Mouse (Mus musculus): ENCODE measurements around the gene Sh3pxd2b. TPM values are rescaled to one million over a fixed set of nuclear protein-coding genes. Genes with fewer than 3 reads are reported as not detected.
A peak's percentile ranks its signal among the peaks of the same experiment; 100 is the strongest.

The Sh3pxd2b gene
- polyA plus RNA-seq, 1 experiment from 2014 or later = 23.4 TPM

- H3K4me3 ChIP-seq (ENCODE audit: low read length) = no peak overlapping the region
- ATAC-seq (ENCODE audit: low read depth) = no peak
- no peaks in the 10 kb centered on the region for H3K9me3 ChIP-seq (ENCODE audit: control insufficient read depth, low read length)
- H3K4me2 ChIP-seq (ENCODE audit: low read depth, low read length) = no peak overlapping the region
- H3K27ac ChIP-seq (ENCODE audit: low read length) = no peak overlapping the region
- no peaks in the 10 kb centered on the region for H3K27me3 ChIP-seq (ENCODE audit: control insufficient read depth, insufficient read depth, low read depth, low read length)
- H3K36me3 ChIP-seq (ENCODE audit: control insufficient read depth, insufficient read depth, low read length) = peaks cover 9% of the 10 kb centered on the region
- no peak overlapping the region for H3K9ac ChIP-seq (ENCODE audit: low read length)
- WGBS = 66% methylated on average over 2 of the region's 2 CpGs
- H3K4me1 ChIP-seq (replicated peaks; ENCODE audit: control insufficient read depth, insufficient read depth, low read length) = peaks cover 3% of the 10 kb centered on the region; the same call in 1 of the 2 replicates
These were observed 51.6 kb downstream of the Sh3pxd2b start for GRCm38 (mm10) chr11:32399261-32399660.

DNA sequence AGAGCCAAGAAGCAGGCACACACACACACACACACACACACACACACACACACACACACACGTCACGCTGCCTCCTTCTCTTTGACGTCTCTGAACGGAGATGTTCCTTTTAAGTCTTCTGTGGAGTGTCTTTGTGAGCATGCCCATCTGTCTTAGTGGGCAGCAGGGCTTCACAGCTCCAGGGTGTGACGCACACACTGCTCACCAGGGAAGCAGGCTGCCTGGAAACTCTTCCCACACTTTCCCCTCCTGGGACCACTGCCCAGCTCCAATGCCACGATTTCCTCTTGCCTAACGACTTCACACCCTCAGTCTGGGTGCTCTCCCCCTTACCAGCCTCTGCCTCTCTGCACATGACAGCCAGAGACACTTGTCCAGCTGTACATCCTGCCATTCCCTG is 55.1 kb downstream of the Sh3pxd2b start:
- H3K4me2 ChIP-seq (ENCODE audit: low read depth, low read length) = no peak overlapping the region
- no peak overlapping the region for H3K27ac ChIP-seq (ENCODE audit: low read length)
- 46% methylated on average over 7 of the region's 7 CpGs for WGBS
- H3K36me3 ChIP-seq (ENCODE audit: control insufficient read depth, insufficient read depth, low read length) = peaks cover 2% of the 10 kb centered on the region; the same call in 1 of the 2 replicates
- no peak overlapping the region for H3K4me3 ChIP-seq (ENCODE audit: low read length)
- no peaks in the 10 kb centered on the region for H3K9me3 ChIP-seq (ENCODE audit: control insufficient read depth, low read length)
- no peak overlapping the region for H3K9ac ChIP-seq (ENCODE audit: low read length)
- H3K4me1 ChIP-seq (replicated peaks; ENCODE audit: control insufficient read depth, insufficient read depth, low read length) = peaks cover 7% of the 10 kb centered on the region
- peak; percentile 65 for ATAC-seq (ENCODE audit: low read depth)
- no peaks in the 10 kb centered on the region for H3K27me3 ChIP-seq (ENCODE audit: control insufficient read depth, insufficient read depth, low read depth, low read length)

- H3K36me3 ChIP-seq (ENCODE audit: control insufficient read depth, insufficient read depth, low read length) = peaks cover 4% of the 10 kb centered on the region
- 74% methylated on average over 3 of the region's 3 CpGs for WGBS
- ATAC-seq (ENCODE audit: low read depth) = no peak
These were observed 57.1 kb downstream of the Sh3pxd2b start for GRCm38 (mm10) chr11:32404708-32405107.

DNA sequence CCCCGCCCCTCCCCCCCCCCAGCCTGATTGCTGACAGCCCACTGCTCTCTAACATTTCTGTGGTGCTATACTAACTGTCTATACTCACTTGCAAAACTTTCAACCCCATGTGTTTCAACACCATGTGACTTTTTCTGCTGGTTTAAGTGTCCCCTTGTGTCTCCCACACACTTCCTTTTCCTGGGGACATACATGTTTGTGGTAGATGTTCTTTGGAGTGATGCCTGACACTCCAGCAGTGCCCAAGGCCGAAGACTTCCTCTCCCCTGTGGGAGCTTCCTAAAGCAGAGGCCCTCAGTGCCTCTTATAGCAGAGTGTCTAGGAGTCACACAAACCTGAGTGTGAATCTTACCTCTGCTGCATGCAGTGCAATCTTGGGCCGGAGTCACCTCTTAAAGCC is 60.2 kb downstream of the Sh3pxd2b start:
- ATAC-seq (ENCODE audit: low read depth) = no peak

More at GRCm38 (mm10) chr11:32404708-32405107, 57.1 kb downstream of the Sh3pxd2b start:
- H3K27ac ChIP-seq (ENCODE audit: low read length) = no peak overlapping the region
- H3K4me1 ChIP-seq (replicated peaks; ENCODE audit: control insufficient read depth, insufficient read depth, low read length) = peaks cover 12% of the 10 kb centered on the region
- no peak overlapping the region for H3K4me3 ChIP-seq (ENCODE audit: low read length)
- no peaks in the 10 kb centered on the region for H3K9me3 ChIP-seq (ENCODE audit: control insufficient read depth, low read length)
- no peak overlapping the region for H3K4me2 ChIP-seq (ENCODE audit: low read depth, low read length)
- H3K9ac ChIP-seq (ENCODE audit: low read length) = no peak overlapping the region
- no peaks in the 10 kb centered on the region for H3K27me3 ChIP-seq (ENCODE audit: control insufficient read depth, insufficient read depth, low read depth, low read length)

GRCm38 (mm10) chr11:32409052-32409451 is 61.4 kb downstream of the Sh3pxd2b start:
- H3K9ac ChIP-seq (ENCODE audit: low read length) = no peak overlapping the region
- ATAC-seq (ENCODE audit: low read depth) = no peak
- peaks cover 17% of the 10 kb centered on the region for H3K36me3 ChIP-seq (ENCODE audit: control insufficient read depth, insufficient read depth, low read length)
- no peak overlapping the region for H3K4me2 ChIP-seq (ENCODE audit: low read depth, low read length)
- H3K4me3 ChIP-seq (ENCODE audit: low read length) = no peak overlapping the region
- no peaks in the 10 kb centered on the region for H3K9me3 ChIP-seq (ENCODE audit: control insufficient read depth, low read length)
- no peak overlapping the region for H3K27ac ChIP-seq (ENCODE audit: low read length)
- peaks cover 16% of the 10 kb centered on the region for H3K4me1 ChIP-seq (replicated peaks; ENCODE audit: control insufficient read depth, insufficient read depth, low read length)
- no peaks in the 10 kb centered on the region for H3K27me3 ChIP-seq (ENCODE audit: control insufficient read depth, insufficient read depth, low read depth, low read length)

More for the DNA sequence above, 60.2 kb downstream of the Sh3pxd2b start:
- peaks cover 16% of the 10 kb centered on the region for H3K4me1 ChIP-seq (replicated peaks; ENCODE audit: control insufficient read depth, insufficient read depth, low read length)
- 63% methylated on average over 3 of the region's 3 CpGs for WGBS
- H3K9ac ChIP-seq (ENCODE audit: low read length) = no peak overlapping the region
- H3K27ac ChIP-seq (ENCODE audit: low read length) = no peak overlapping the region
- H3K27me3 ChIP-seq (ENCODE audit: control insufficient read depth, insufficient read depth, low read depth, low read length) = no peaks in the 10 kb centered on the region
- H3K4me3 ChIP-seq (ENCODE audit: low read length) = no peak overlapping the region
- H3K36me3 ChIP-seq (ENCODE audit: control insufficient read depth, insufficient read depth, low read length) = peaks cover 9% of the 10 kb centered on the region
- H3K4me2 ChIP-seq (ENCODE audit: low read depth, low read length) = no peak overlapping the region
- no peaks in the 10 kb centered on the region for H3K9me3 ChIP-seq (ENCODE audit: control insufficient read depth, low read length)

DNA sequence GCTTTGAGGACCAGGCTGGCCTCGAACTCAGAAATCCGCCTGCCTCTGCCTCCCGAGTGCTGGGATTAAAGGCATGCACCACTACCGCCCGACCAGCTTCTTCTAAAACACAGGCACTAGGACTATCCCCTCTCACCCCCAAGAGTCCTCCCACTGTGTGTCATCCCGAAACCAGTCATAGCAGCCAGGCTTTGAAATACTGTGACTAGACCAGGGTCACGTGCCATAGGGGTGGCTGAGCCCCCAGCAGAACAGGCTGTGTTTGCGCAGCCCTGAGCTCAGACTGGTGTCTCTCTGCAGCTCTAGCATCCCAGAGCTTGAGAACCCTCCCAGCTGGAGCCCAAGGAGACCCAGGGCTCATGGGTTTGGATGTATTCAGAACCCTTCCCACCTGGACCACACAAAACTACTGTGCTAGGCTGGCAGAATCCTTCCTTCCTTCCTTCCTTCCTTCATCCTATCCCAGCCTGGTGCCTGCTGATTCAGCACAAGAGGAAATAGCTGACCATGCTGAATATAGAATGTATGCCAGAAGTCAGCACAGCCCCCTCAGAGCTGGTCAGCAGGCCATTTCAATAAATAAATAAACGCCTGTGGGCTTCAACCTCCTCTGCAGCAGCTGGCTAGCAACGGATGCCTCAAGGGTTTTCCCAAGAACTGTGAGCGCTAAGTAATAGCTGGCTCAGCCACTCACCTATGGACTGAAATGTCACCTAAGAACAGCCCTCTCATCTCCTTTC is 62.4 kb downstream of the Sh3pxd2b start:
- Histone ChIP-seq H3K27ac (ENCODE audit: low read length) (0 out of 2 replicates have a peak overlapping the region, but pooled peaks have one; percentile 24), H3K4me1 (replicated peaks; ENCODE audit: control insufficient read depth, insufficient read depth, low read length) (peaks cover 16% of the 10 kb centered on the region), H3K4me2 (ENCODE audit: low read depth, low read length) (no peak overlapping the region), H3K36me3 (ENCODE audit: control insufficient read depth, insufficient read depth, low read length) (peaks cover 22% of the 10 kb centered on the region), H3K9me3 (ENCODE audit: control insufficient read depth, low read length) (no peaks in the 10 kb centered on the region), H3K9ac (ENCODE audit: low read length) (no peak overlapping the region), H3K4me3 (ENCODE audit: low read length) (no peak overlapping the region), H3K27me3 (ENCODE audit: control insufficient read depth, insufficient read depth, low read depth, low read length) (no peaks in the 10 kb centered on the region)
- ATAC-seq (ENCODE audit: low read depth) = peak; percentile 80
- 74% methylated on average over 11 of the region's 11 CpGs for WGBS

- Histone ChIP-seq H3K4me2 (ENCODE audit: low read depth, low read length) (no peak overlapping the region), H3K9ac (ENCODE audit: low read length) (no peak overlapping the region), H3K27ac (ENCODE audit: low read length) (no peak overlapping the region), H3K4me1 (replicated peaks; ENCODE audit: control insufficient read depth, insufficient read depth, low read length) (peaks cover 4% of the 10 kb centered on the region; the same call in 1 of the 2 replicates), H3K27me3 (ENCODE audit: control insufficient read depth, insufficient read depth, low read depth, low read length) (no peaks in the 10 kb centered on the region), H3K36me3 (ENCODE audit: control insufficient read depth, insufficient read depth, low read length) (peaks cover 62% of the 10 kb centered on the region), H3K4me3 (ENCODE audit: low read length) (no peak overlapping the region), H3K9me3 (ENCODE audit: control insufficient read depth, low read length) (no peaks in the 10 kb centered on the region)
- no peak for ATAC-seq (ENCODE audit: low read depth)
- 79% methylated on average over 5 of the region's 5 CpGs for WGBS
These were observed 72.4 kb downstream of the Sh3pxd2b start for GRCm38 (mm10) chr11:32420001-32420400.

- H3K36me3 ChIP-seq (ENCODE audit: control insufficient read depth, insufficient read depth, low read length) = peaks cover 39% of the 10 kb centered on the region
- 64% methylated on average over 12 of the region's 12 CpGs for WGBS
- ATAC-seq (ENCODE audit: low read depth) = 0 out of 2 replicates have a peak, but pooled peaks have one; percentile 44
- H3K27ac ChIP-seq (ENCODE audit: low read length) = 0 out of 2 replicates have a peak overlapping the region, but pooled peaks have one; percentile 10
- no peak overlapping the region for H3K4me2 ChIP-seq (ENCODE audit: low read depth, low read length)
- no peaks in the 10 kb centered on the region for H3K27me3 ChIP-seq (ENCODE audit: control insufficient read depth, insufficient read depth, low read depth, low read length)
- peaks cover 4% of the 10 kb centered on the region; the same call in 1 of the 2 replicates for H3K4me1 ChIP-seq (replicated peaks; ENCODE audit: control insufficient read depth, insufficient read depth, low read length)
- H3K9ac ChIP-seq (ENCODE audit: low read length) = no peak overlapping the region
- no peak overlapping the region for H3K4me3 ChIP-seq (ENCODE audit: low read length)
- no peaks in the 10 kb centered on the region for H3K9me3 ChIP-seq (ENCODE audit: control insufficient read depth, low read length)
These were observed 75.7 kb downstream of the Sh3pxd2b start for GRCm38 (mm10) chr11:32423311-32423710.

- peaks cover 4% of the 10 kb centered on the region; the same call in 1 of the 2 replicates for H3K4me1 ChIP-seq (replicated peaks; ENCODE audit: control insufficient read depth, insufficient read depth, low read length)
- H3K4me2 ChIP-seq (ENCODE audit: low read depth, low read length) = no peak overlapping the region
- no peak overlapping the region for H3K9ac ChIP-seq (ENCODE audit: low read length)
- H3K27me3 ChIP-seq (ENCODE audit: control insufficient read depth, insufficient read depth, low read depth, low read length) = no peaks in the 10 kb centered on the region
- no peaks in the 10 kb centered on the region for H3K9me3 ChIP-seq (ENCODE audit: control insufficient read depth, low read length)
- no peak overlapping the region for H3K27ac ChIP-seq (ENCODE audit: low read length)
- H3K36me3 ChIP-seq (ENCODE audit: control insufficient read depth, insufficient read depth, low read length) = peaks cover 32% of the 10 kb centered on the region
- no peak for ATAC-seq (ENCODE audit: low read depth)
- 89% methylated on average over 4 of the region's 4 CpGs for WGBS
- no peak overlapping the region for H3K4me3 ChIP-seq (ENCODE audit: low read length)
These were observed 77.0 kb downstream of the Sh3pxd2b start for GRCm38 (mm10) chr11:32424600-32424999.

Measured in lung, embryonic 16.5 days (tissue).